Mouse (Mus musculus) ES-E14 (cell line): ENCODE data around the gene Lsm4.

Source experiments
- CHD2 ChIP-seq: IDR thresholded peaks from 2 replicates; pipeline ENCODE4 v1.6.1; 2014; ENCODE audit warnings: mild to moderate bottlenecking, low read depth, low read length, inconsistent platforms
- HCFC1 ChIP-seq: IDR thresholded peaks from 2 replicates; pipeline ENCODE4 v1.6.1; 2012; ENCODE audit warnings: low read length, inconsistent platforms, borderline replicate concordance; ENCODE audit not compliant: insufficient read depth
- MAFK ChIP-seq: IDR thresholded peaks from 2 replicates; pipeline ENCODE4 v1.6.1; 2014; ENCODE audit warnings: mild to moderate bottlenecking, low read depth, low read length, inconsistent platforms; ENCODE audit not compliant: insufficient read depth
- ZNF384 ChIP-seq: IDR thresholded peaks from 2 replicates; pipeline ENCODE4 v1.6.1; 2012; ENCODE audit warnings: low read depth, low read length, inconsistent platforms

GRCm38 (mm10) chr8:70718297-70718696 lies 45.2 kb downstream of the Lsm4 start, which contains the start of gene Gm3336:
- TF ChIP-seq CHD2, result no peak
- no peak for TF ChIP-seq HCFC1
- no peak for TF ChIP-seq ZNF384
- TF ChIP-seq MAFK, result no peak
